Mouse (Mus musculus): ENCODE data around the gene C130026I21Rik. TPM values are rescaled to one million over a fixed set of nuclear protein-coding genes. Genes with fewer than 3 reads are reported as not detected.

Gene C130026I21Rik
- polyA plus RNA-seq, 1 experiment: not detected

GRCm38 (mm10) chr1:84947390-84947789 lies 323.0 kb downstream of the C130026I21Rik start:
- no peaks in the 10 kb centered on the region for H3K4me1 ChIP-seq (ENCODE audit: control insufficient read depth, insufficient read depth, insufficient read length, low read length)
- no peak overlapping the region for H3K4me3 ChIP-seq (ENCODE audit: insufficient read depth, low read depth, low read length)
- H3K27ac ChIP-seq (replicated peaks; ENCODE audit: low read depth, low read length): no peak overlapping the region

- Histone ChIP-seq H3K4me3 (ENCODE audit: insufficient read depth, low read depth, low read length) (no peak overlapping the region), H3K4me1 (ENCODE audit: control insufficient read depth, insufficient read depth, insufficient read length, low read length) (no peaks in the 10 kb centered on the region), H3K27ac (replicated peaks; ENCODE audit: low read depth, low read length) (0 out of 2 replicates have a peak overlapping the region, but pooled peaks have one; percentile 25)
Observed at GRCm38 (mm10) chr1:84945950-84946349, 324.4 kb downstream of the C130026I21Rik start.

GRCm38 (mm10) chr1:84943549-84943948 lies 326.8 kb downstream of the C130026I21Rik start:
- Histone ChIP-seq H3K4me3 (ENCODE audit: insufficient read depth, low read depth, low read length) (no peak overlapping the region), H3K4me1 (ENCODE audit: control insufficient read depth, insufficient read depth, insufficient read length, low read length) (no peaks in the 10 kb centered on the region), H3K27ac (replicated peaks; ENCODE audit: low read depth, low read length) (no peak overlapping the region)

Other genes with a start within 250 kb of the C130026I21Rik start
- gene Gm10553, start 170.4 kb downstream of the C130026I21Rik start, polyA plus RNA-seq (2012; ENCODE audit: insufficient read depth, insufficient read length, missing spikeins): not detected in 2 replicates
- not detected in 2 replicates for gene A530032D15Rik, start 160.7 kb downstream of the C130026I21Rik start, polyA plus RNA-seq (2012; ENCODE audit: insufficient read depth, insufficient read length, missing spikeins)